Mouse (Mus musculus) right cerebral cortex, postnatal 14 days (tissue): ENCODE results near the gene Cyld.

Source experiments
- DNase-seq: peaks from one replicate; pipeline ENCODE4 v3.0.0; 2022

Cyld gene

DNA sequence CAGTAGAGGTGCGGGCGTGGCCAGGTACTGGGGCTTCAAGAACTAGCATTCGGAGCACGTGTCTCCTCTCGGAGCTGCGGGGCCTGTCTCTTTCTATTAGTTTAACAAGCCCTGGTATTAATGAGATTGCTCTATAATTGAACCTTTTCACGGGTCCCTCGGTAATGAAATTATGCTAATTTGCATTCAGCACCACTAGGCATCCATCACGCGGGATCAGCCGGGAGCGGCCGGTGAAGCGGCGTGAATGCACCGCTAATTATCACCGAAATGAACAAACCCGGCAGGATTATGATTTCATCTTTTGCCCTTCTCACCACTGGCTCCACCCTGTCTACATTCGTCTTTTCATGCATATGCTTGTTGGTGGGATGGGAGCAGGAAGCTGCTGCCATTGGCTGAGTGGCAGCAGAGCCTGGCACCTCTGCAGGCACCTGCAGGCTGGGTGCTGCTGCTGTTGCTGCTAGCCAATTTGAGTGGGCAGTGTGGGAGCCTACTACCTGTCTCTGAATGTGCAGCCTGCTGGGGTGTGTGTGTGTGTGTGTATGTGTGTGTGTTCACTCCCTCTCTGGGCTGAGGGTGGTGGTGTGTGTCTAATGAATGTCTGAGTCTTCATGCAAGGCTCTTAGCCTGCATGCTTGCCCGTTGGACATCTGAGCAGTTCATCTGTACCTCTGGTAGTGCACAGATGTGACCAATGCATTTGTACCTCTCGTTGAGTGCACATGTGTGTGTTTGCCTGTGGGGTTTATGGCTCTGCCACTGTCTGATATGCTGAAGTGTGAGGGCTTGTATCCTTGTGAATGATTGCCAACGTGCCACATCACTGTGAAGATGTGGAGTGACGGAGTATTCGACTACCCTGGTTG is 97.2 kb downstream of the Cyld start:
- peak; percentile 16 for DNase-seq

DNA sequence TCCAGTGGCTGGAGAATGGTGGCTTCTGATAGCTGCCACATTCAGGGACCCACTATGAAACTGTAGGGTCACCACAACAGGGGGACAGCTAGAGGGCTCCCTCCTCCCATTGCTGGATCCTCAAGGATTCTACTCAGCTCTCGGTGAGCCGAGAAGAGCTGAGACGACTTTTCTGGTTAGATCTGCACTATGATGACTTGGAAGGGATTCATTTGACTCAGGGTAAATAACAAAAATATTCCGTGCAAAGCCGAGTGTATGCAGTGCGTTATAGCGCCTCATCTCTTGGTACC is 97.7 kb downstream of the Cyld start:
- DNase-seq, result peak; percentile 32

DNA sequence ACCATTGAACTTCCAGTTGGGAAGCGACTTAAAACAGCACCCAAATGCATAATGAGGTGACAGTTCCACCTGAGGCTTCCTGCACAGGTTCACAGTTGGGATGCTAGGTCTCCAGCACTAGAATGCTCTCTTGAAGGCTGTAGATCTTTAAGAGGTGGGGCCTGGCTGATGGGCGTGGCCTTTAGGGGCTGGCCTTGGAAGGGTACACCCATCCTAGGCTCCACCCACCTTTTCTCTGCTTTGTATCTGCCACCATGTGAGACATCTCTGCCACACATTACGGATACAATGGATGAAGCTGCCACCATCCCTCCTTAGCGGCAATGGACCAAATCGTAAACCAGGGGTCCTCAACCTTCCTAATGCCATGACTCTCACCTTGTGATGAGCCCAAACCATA is 99.1 kb downstream of the Cyld start:
- no peak for DNase-seq

DNA sequence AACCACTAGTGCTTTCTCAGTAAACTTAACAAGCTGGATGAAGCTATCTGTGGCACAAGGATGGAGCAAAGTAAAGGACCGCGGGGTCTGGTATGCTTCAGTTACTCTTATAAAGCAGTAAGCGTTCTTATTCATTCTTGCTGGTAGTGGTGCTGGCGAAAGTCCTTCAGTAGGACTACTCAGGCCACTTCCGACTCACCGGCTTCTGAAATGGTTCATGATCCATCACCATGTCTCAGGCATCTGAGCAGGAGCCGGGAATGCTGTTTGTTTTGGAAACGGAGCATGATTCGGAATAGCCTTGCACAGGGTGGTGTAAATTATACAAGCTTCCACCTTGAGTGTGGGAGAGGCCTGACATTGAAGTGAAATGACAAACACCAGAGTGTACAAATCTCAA is 99.8 kb downstream of the Cyld start:
- no peak for DNase-seq
